10 mouse cellular contexts compared by ENCODE assay signal in the genomic region with DNA sequence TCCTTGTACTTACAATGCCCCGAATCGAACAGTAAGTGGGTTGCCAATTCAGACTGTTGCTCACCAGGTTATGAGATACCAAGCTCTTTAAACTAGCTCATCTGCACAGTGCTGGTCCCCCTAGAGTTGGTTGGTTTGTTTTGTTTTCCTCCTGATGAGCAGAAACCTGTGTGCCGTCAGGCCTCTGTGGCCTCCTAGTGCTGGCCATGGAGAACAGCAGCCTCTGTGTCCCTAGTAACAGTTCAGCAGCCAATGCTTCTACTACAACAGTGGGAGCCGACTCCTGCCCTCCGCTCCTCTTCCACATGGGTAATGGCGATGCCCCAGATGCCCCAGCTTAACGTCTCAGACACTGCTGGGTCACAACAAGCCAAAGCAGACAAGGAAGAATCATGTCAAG.
DNase-seq lines count a peak whose midpoint lies in the region; ATAC-seq and TF ChIP-seq lines count a peak whose summit lies in the region.
"Had no signal": no experiment of that assay in that cellular context is flagged by ENCODE, and none has a peak within 500 bp of the region (broad histone marks: within the 10 kb centered on the region; RNA-seq: fewer than 3 reads in every experiment).

No protein-coding gene starts in this region.

- H3K36me3 ChIP-seq in kidney, embryonic 14.5 days (ENCODE audit: control insufficient read depth, insufficient read depth, low read length) = no peaks in the 10 kb centered on the region
- H3K36me3 ChIP-seq in ES-Bruce4 (ENCODE audit: control insufficient read depth, insufficient read depth, low read length, poor library complexity, severe bottlenecking) = no peaks in the 10 kb centered on the region
- no peaks in the 10 kb centered on the region for H3K36me3 ChIP-seq in hindbrain, postnatal 0 days (ENCODE audit: insufficient read depth, low read length)
- H3K36me3 ChIP-seq in small intestine, adult 2 months (ENCODE audit: control insufficient read depth, insufficient read depth, low read length) = no peaks in the 10 kb centered on the region
- H3K36me3 ChIP-seq: embryonic facial prominence, embryonic 15.5 days; midbrain, embryonic 12.5 days had no signal

- no peaks in the 10 kb centered on the region for H3K27me3 ChIP-seq in kidney, embryonic 14.5 days (ENCODE audit: control insufficient read depth, insufficient read depth, low read length)
- H3K27me3 ChIP-seq in ES-Bruce4 (ENCODE audit: control insufficient read depth, insufficient read depth, low read length, poor library complexity, severe bottlenecking) = no peaks in the 10 kb centered on the region
- no peaks in the 10 kb centered on the region for H3K27me3 ChIP-seq in hindbrain, postnatal 0 days (ENCODE audit: insufficient read depth, low read length)
- no peaks in the 10 kb centered on the region for H3K27me3 ChIP-seq in small intestine, adult 2 months (ENCODE audit: control insufficient read depth, insufficient read depth, low read length)
- H3K27me3 ChIP-seq: embryonic facial prominence, embryonic 15.5 days; midbrain, embryonic 12.5 days had no signal

- peak; percentile 24; the same call in 1 of the 2 replicates for ATAC-seq in kidney, embryonic 14.5 days (ENCODE audit: low FRiP score, low TSS enrichment)
- peak; percentile 73 for ATAC-seq in hindbrain, postnatal 0 days

- 56% methylated on average over 7 of the region's 7 CpGs for WGBS in kidney, embryonic 14.5 days
- WGBS in hindbrain, postnatal 0 days = 53% methylated on average over 7 of the region's 7 CpGs
- WGBS in small intestine, adult 2 months = 48% methylated on average over 7 of the region's 7 CpGs

- no peaks in the 10 kb centered on the region for H3K4me1 ChIP-seq in kidney, embryonic 14.5 days (ENCODE audit: control insufficient read depth, insufficient read depth, low read length)
- no peaks in the 10 kb centered on the region for H3K4me1 ChIP-seq in ES-Bruce4 (ENCODE audit: control insufficient read depth, insufficient read depth, low read length)
- no peaks in the 10 kb centered on the region for H3K4me1 ChIP-seq in hindbrain, postnatal 0 days (ENCODE audit: insufficient read depth, low read length)
- peaks cover 14% of the 10 kb centered on the region; the same call in 1 of the 2 replicates for H3K4me1 ChIP-seq in small intestine, adult 2 months (ENCODE audit: control insufficient read depth, insufficient read depth, insufficient read length, low read length)
- H3K4me1 ChIP-seq: embryonic facial prominence, embryonic 15.5 days; midbrain, embryonic 12.5 days had no signal

- H3K4me3 ChIP-seq in kidney, embryonic 14.5 days (ENCODE audit: low read length) = no peak overlapping the region
- no peak overlapping the region for H3K4me3 ChIP-seq in ES-Bruce4 (ENCODE audit: low read depth, low read length)
- no peak overlapping the region for H3K4me3 ChIP-seq in hindbrain, postnatal 0 days (ENCODE audit: low read length)
- no peak overlapping the region for H3K4me3 ChIP-seq in small intestine, adult 2 months (ENCODE audit: low read depth, low read length)
- H3K4me3 ChIP-seq: embryonic facial prominence, embryonic 15.5 days; midbrain, embryonic 12.5 days had no signal

- TF ChIP-seq EP300 in ES-Bruce4 (IDR thresholded peaks at IDR 0.05; ENCODE audit: insufficient read depth, low read depth, low read length) = no peak

- intact Hi-C loops in left cerebral cortex, postnatal 25 days (cut with DNase I) = no loop called here

- no peak for TF ChIP-seq POLR2A in ES-Bruce4 (IDR thresholded peaks at IDR 0.05; ENCODE audit: insufficient read depth, low read length)
- TF ChIP-seq POLR2A in small intestine, adult 2 months (IDR thresholded peaks at IDR 0.05; ENCODE audit: low read depth, low read length) = no peak

- DNase-seq in kidney, adult 18-20 months = no peak
- peak; percentile 66 for DNase-seq in brain, adult 2 months (ENCODE audit: low read depth, low spot score)
- DNase-seq in hindbrain, postnatal 0 days (ENCODE audit: low spot score) = peak; percentile 61
- DNase-seq in spleen, adult 18-20 months = no peak
- no peak for DNase-seq in left cerebral cortex, postnatal 25 days (ENCODE audit: low spot score in 2 of 2)

- peak; percentile 65 for TF ChIP-seq CTCF in ES-Bruce4 (IDR thresholded peaks at IDR 0.05; ENCODE audit: low read depth, low read length)
- TF ChIP-seq CTCF in hindbrain, postnatal 0 days (IDR thresholded peaks at IDR 0.05; ENCODE audit: low read depth) = peak; percentile 76
- TF ChIP-seq CTCF in small intestine, adult 2 months (IDR thresholded peaks at IDR 0.05; ENCODE audit: extremely low read depth, insufficient read length, insufficient replicate concordance, low read depth, low read length) = peak; percentile 64; the same call in 1 of the 2 replicates

- no peak overlapping the region for H3K9ac ChIP-seq in kidney, embryonic 14.5 days (ENCODE audit: low read depth, low read length)
- no peak overlapping the region for H3K9ac ChIP-seq in ES-Bruce4 (ENCODE audit: low read depth, poor library complexity, severe bottlenecking)
- no peak overlapping the region for H3K9ac ChIP-seq in hindbrain, postnatal 0 days (replicated peaks; ENCODE audit: low read length)
- H3K9ac ChIP-seq: embryonic facial prominence, embryonic 15.5 days; midbrain, embryonic 12.5 days had no signal

- no peaks in the 10 kb centered on the region for H3K9me3 ChIP-seq in kidney, embryonic 14.5 days (ENCODE audit: control insufficient read depth, low read length)
- no peaks in the 10 kb centered on the region for H3K9me3 ChIP-seq in ES-Bruce4 (replicated peaks; ENCODE audit: control insufficient read depth, insufficient read depth, low read length, poor library complexity, severe bottlenecking)
- no peaks in the 10 kb centered on the region for H3K9me3 ChIP-seq in hindbrain, postnatal 0 days (ENCODE audit: low read length)
- H3K9me3 ChIP-seq: embryonic facial prominence, embryonic 15.5 days; midbrain, embryonic 12.5 days had no signal

- no peak overlapping the region for H3K27ac ChIP-seq in kidney, embryonic 14.5 days (ENCODE audit: low read depth, low read length)
- no peak overlapping the region for H3K27ac ChIP-seq in ES-Bruce4 (ENCODE audit: insufficient read depth, low read length)
- no peak overlapping the region for H3K27ac ChIP-seq in hindbrain, postnatal 0 days
- H3K27ac ChIP-seq in small intestine, adult 2 months (ENCODE audit: insufficient read depth, low read depth, low read length) = no peak overlapping the region
- H3K27ac ChIP-seq: embryonic facial prominence, embryonic 15.5 days; midbrain, embryonic 12.5 days had no signal

- no peak overlapping the region for H3K4me2 ChIP-seq in kidney, embryonic 14.5 days (replicated peaks; ENCODE audit: low read depth, low read length)
- H3K4me2 ChIP-seq in hindbrain, postnatal 0 days (ENCODE audit: low read depth, low read length) = no peak overlapping the region
- H3K4me2 ChIP-seq: embryonic facial prominence, embryonic 15.5 days; midbrain, embryonic 12.5 days had no signal

Comparison
In these comparisons a context has a peak if more than half of its experiments do, and no peak if none do; other contexts are left out.
1. DNase-seq: peak in brain, adult 2 months (single experiment) and hindbrain, postnatal 0 days (single experiment); none in kidney, adult 18-20 months (single experiment), spleen, adult 18-20 months (0 of 2) and left cerebral cortex, postnatal 25 days (0 of 2).
2. Peak in every context shown above with its lines, with median percentiles within 50 percentile points of each other: CTCF ChIP-seq.